8 mouse cellular contexts compared by ENCODE assay signal in genomic region chr8:72322471-72322889, GRCm38 (mm10). TPM values are rescaled to one million over a fixed set of nuclear protein-coding genes. Genes with fewer than 3 reads are reported as not detected.
DNase-seq lines count a peak whose midpoint lies in the region; ATAC-seq and TF ChIP-seq lines count a peak whose summit lies in the region.

No protein-coding gene starts in this region.

- DNase-seq in left cerebral cortex, adult 2 months (ENCODE audit: extremely low spot score in 1 of 2, low spot score in 2 of 2) = no peak
- no peak for DNase-seq in left cerebral cortex, adult 11 months (ENCODE audit: low spot score)
- DNase-seq in adrenal gland, postnatal 10 days = peak; percentile 75
- DNase-seq in limb, embryonic 14.5 days (ENCODE audit: low spot score) = no peak
- peak; percentile 46 for DNase-seq in spleen, adult 12 weeks (ENCODE audit: low spot score)
- DNase-seq in cerebellum, postnatal 36 days = no peak
- no peak for DNase-seq in cerebellum, postnatal 14 days

- H3K36me3 ChIP-seq in limb, embryonic 14.5 days (ENCODE audit: control insufficient read depth, insufficient read depth, low read length) = peaks cover 13% of the 10 kb centered on the region
- H3K36me3 ChIP-seq in forebrain, embryonic 13.5 days (ENCODE audit: poor library complexity, severe bottlenecking) = no peaks in the 10 kb centered on the region

- no peaks in the 10 kb centered on the region; the same call in 1 of the 2 replicates for H3K9me3 ChIP-seq in limb, embryonic 14.5 days (ENCODE audit: control insufficient read depth, low read length)
- no peaks in the 10 kb centered on the region for H3K9me3 ChIP-seq in forebrain, embryonic 13.5 days (replicated peaks)

- H3K27me3 ChIP-seq in limb, embryonic 14.5 days (ENCODE audit: control insufficient read depth, insufficient read depth, low read length) = peaks cover 28% of the 10 kb centered on the region
- H3K27me3 ChIP-seq in forebrain, embryonic 13.5 days = peaks cover 51% of the 10 kb centered on the region

- 67% methylated on average over 7 of the region's 7 CpGs for WGBS in limb, embryonic 14.5 days
- 77% methylated on average over 7 of the region's 7 CpGs for WGBS in forebrain, embryonic 13.5 days

- no peak for TF ChIP-seq CTCF in left cerebral cortex, adult 2 months (IDR thresholded peaks at IDR 0.05)

- H3K4me2 ChIP-seq in limb, embryonic 14.5 days (replicated peaks; ENCODE audit: low read depth, low read length, severe bottlenecking) = 0 out of 2 replicates have a peak overlapping the region, but pooled peaks have one; percentile 7
- H3K4me2 ChIP-seq in forebrain, embryonic 13.5 days = no peak overlapping the region

- ATAC-seq in limb, embryonic 14.5 days (ENCODE audit: low FRiP score, low read depth) = no peak
- no peak for ATAC-seq in forebrain, embryonic 13.5 days

- peak overlapping the region; percentile 79 for H3K27ac ChIP-seq in left cerebral cortex, adult 2 months
- H3K27ac ChIP-seq in limb, embryonic 14.5 days (replicated peaks; ENCODE audit: low read depth, low read length) = no peak overlapping the region
- H3K27ac ChIP-seq in forebrain, embryonic 13.5 days = no peak overlapping the region

- peak overlapping the region; percentile 27 for H3K4me3 ChIP-seq in left cerebral cortex, adult 2 months
- no peak overlapping the region; the same call in 1 of the 2 replicates for H3K4me3 ChIP-seq in limb, embryonic 14.5 days (replicated peaks; ENCODE audit: low read length)
- no peak overlapping the region for H3K4me3 ChIP-seq in forebrain, embryonic 13.5 days

- intact Hi-C loops in left cerebral cortex, adult 2 months (cut with DNase I) = loop anchor here (2.0 kb wide), 1 partner anchor 36 kb away; no protein-coding TSS in a partner anchor

- H3K4me1 ChIP-seq in limb, embryonic 14.5 days (ENCODE audit: control insufficient read depth, insufficient read depth, low read length) = peaks cover 9% of the 10 kb centered on the region; the same call in 1 of the 2 replicates
- H3K4me1 ChIP-seq in forebrain, embryonic 13.5 days = peaks cover 18% of the 10 kb centered on the region

- no peak overlapping the region for H3K9ac ChIP-seq in limb, embryonic 14.5 days (ENCODE audit: low read depth, low read length, severe bottlenecking)
- no peak overlapping the region for H3K9ac ChIP-seq in forebrain, embryonic 13.5 days

- TF ChIP-seq POLR2A in limb, embryonic 14.5 days (IDR thresholded peaks at IDR 0.05; ENCODE audit: borderline replicate concordance, extremely low read depth, insufficient read depth, insufficient read length) = no peak

RNA-seq across cellular contexts. Expression of gene Klf2, which starts 3.6 kb away (rescaled TPM):
- total RNA-seq in left cerebral cortex, adult 2 months (2021) = 10 to 100 TPM; 17.1 to 32.3 TPM
- 10 to 100 TPM; 48.0 to 99.9 TPM for total RNA-seq in adrenal gland, postnatal 10 days (2021)
- 36.7 and 50.7 TPM in 2 replicates for polyA plus RNA-seq in limb, embryonic 14.5 days (2012; rRNA removed)
- polyA plus RNA-seq in limb, embryonic 14.5 days (2014; fragmentation: Nextera tagmentation; extraction: Ambion mirVana) = 20.1 and 21.6 TPM in 2 replicates
- 2.8 and 3.6 TPM in 2 replicates for polyA plus RNA-seq in forebrain, embryonic 13.5 days (2015; fragmentation: Nextera tagmentation; extraction: Ambion mirVana)

RNA-seq across cellular contexts. Expression of gene Gm10282, which starts 17.4 kb away (rescaled TPM):
- 1 to 10 TPM; 3.9 to 6.2 TPM for total RNA-seq in left cerebral cortex, adult 2 months (2021)
- 10 to 100 TPM; 18.5 to 18.7 TPM for total RNA-seq in adrenal gland, postnatal 10 days (2021)
- polyA plus RNA-seq in limb, embryonic 14.5 days (2012; rRNA removed) = 9.8 and 30.0 TPM in 2 replicates
- polyA plus RNA-seq in limb, embryonic 14.5 days (2014; fragmentation: Nextera tagmentation; extraction: Ambion mirVana) = 26.2 and 28.3 TPM in 2 replicates
- polyA plus RNA-seq in forebrain, embryonic 13.5 days (2015; fragmentation: Nextera tagmentation; extraction: Ambion mirVana) = 39.4 and 41.0 TPM in 2 replicates

Comparison
In these comparisons a context has a peak if more than half of its experiments do, and no peak if none do; other contexts are left out.
1. DNase-seq: peak in adrenal gland, postnatal 10 days (single experiment) and spleen, adult 12 weeks (single experiment); none in left cerebral cortex, adult 2 months (0 of 2), left cerebral cortex, adult 11 months (single experiment), limb, embryonic 14.5 days (single experiment), cerebellum, postnatal 36 days (0 of 2) and cerebellum, postnatal 14 days (0 of 2).